Mouse (Mus musculus) activated CD4-positive, CD25-positive, alpha-beta regulatory T cell, adult 4 months (primary cell): ENCODE results near the gene Adap1. TPM values are rescaled to one million over a fixed set of nuclear protein-coding genes. Genes with fewer than 3 reads are reported as not detected.
"Not testable (repeated sequence)": the region's sequence is repeated elsewhere in the genome, so short reads cannot be mapped to it uniquely, and the experiment has no call there.

Source experiments
- ATAC-seq: one replicate; pipeline ENCODE4 v1.8.0; 2017
- polyA plus RNA-seq, 2 experiments: library from polyadenylated mRNA; unstranded; fragments of 100-300 nt; shearing (Covaris generic); gene quantifications; one replicate each; pipeline ENCODE4 v1.2.1; 2017

Adap1 gene
- polyA plus RNA-seq, 2 experiments from 2014 or later: 3.5 to 5.7 TPM

DNA sequence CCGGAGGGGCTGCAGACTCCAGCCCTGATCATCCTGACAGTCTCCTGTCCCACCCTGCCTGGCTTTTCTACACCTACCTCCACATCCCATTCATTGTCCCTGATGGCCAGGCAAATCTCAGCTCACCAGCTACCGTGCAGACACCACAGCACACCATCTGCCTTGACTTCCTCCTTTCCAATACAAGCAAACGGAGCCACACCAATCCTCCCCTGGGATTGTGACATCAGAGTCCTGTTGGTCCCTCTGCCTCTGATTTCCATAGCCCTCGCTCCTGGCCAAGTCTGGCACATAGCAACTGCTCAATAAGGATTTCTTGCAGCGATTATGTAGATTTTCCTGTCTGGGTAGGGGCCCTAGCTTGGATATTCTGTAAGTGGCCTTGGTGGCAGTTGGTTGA is 25.7 kb upstream of the Adap1 start, which contains the start of gene Cox19:
Gene Cox19 (minus strand): TSS at position 285 of the 400 bp plus-strand sequence.
- no peak for ATAC-seq

GRCm38 (mm10) chr5:139349713-139350112 is 24.3 kb upstream of the Adap1 start:
- ATAC-seq: no peak

DNA sequence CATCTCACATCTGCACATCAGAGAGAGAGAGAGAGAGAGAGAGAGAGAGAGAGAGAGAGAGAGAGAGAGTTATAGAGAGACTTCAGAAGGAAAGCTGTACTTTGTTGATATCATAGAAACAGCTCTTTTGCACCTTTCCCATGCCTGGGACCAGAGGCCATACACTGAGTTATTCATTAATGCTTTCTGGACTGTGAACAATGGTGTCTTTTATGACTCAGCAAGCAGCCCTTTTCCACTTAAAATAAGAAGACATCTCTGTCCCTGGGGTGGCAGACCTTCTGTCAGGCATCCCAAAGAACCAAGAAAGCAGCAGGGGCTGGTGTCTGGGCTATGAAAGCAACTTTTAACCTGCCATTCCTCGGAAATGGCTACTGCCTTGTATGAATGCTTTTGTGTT is 21.8 kb upstream of the Adap1 start:
- no peak for ATAC-seq

- no peak for ATAC-seq
These were observed 19.9 kb upstream of the Adap1 start for GRCm38 (mm10) chr5:139345364-139345714.

DNA sequence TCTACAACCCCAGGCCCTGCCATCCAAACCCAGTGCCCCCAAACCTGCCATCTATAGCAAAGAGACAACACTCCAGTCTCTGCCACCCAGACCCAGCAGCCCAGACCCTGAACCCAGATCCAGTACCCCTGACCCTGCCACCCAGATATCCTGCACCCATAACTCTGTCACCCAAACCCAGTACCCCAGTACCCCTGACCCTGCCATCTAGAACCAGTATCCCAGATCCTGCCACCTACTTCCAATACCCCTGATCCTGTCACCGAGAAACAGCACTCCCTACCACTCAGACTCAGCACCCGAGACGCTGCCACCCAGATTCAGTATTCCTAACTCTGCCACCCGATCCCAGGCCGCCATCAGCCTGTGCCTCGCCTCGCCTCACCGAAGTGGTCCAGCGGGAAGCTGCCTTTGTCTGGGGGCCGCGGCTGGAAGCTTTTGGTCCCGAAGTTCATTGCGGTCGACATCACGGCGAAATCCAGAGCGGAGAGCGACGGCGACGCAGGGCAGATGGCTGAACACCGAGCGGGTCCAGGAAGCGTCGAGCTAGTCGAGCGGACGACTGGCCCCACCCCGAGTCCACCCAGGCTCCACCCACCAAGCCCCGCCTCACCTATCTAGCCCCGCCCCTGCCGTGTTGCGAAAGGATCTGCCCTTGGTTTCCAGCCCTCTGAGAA is 19.4 kb upstream of the Adap1 start:
- ATAC-seq: peak; percentile 96

DNA sequence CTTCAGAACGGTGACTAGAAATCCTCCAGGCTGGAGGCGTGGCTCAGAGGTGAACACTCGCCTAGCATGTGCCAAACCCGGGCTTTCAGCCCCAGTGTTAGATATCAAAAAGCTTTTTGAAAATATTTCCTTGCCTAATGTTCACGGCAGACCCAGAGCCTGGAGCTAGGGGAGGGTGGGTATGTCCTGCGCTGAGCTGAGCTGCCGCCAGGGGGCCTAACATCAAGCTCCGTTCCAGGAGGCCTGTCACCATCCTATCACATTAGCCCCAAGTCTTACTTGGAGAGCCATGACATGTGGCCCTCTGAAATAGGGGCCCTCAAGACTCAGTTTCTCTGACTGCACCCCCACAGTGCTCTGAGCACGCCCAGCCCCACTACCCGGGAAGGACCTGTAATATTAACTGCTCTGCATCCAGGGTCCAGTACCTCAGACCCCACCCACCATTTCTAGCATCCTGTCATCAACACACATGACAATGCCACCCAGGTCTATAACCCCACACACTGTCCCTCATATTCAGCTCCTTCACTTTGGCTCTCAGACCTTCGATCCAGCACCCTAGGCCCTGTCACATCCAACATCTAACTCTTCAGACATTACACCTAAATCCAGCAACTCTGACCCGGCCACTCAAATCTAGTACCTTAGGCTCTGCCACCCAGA is 18.7 kb upstream of the Adap1 start:
- ATAC-seq: peak; percentile 69

GRCm38 (mm10) chr5:139338891-139339290 is 13.5 kb upstream of the Adap1 start:
- ATAC-seq: no peak

- no peak for ATAC-seq
These were observed 13.0 kb upstream of the Adap1 start for GRCm38 (mm10) chr5:139338403-139338802.

DNA sequence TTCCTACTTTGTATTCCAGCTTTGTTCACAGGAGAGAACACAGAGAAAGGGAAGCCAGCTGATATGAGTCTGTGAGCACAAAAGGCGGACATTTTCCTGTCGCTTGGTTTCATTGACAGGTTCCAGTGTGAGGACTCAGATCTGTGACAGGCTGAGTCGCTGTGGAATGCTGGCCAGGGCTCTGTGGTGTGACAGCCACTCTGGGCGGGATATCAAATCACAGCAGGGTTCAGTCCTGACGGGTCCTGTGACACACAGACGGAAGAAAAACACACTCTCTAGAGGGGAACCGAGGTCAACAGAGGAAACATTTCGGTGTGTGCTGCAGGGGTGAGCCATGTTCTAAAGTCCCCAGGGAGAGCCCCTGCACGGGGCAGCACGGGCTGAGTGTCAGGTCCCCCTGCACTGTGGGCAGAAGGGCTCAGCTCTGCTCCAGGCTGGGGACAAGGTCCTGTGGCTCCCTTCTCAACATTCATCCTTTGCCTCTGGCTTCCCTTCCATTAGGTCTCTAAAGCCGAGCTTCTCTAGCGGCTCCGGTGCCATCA is 12.5 kb upstream of the Adap1 start:
- no peak for ATAC-seq

DNA sequence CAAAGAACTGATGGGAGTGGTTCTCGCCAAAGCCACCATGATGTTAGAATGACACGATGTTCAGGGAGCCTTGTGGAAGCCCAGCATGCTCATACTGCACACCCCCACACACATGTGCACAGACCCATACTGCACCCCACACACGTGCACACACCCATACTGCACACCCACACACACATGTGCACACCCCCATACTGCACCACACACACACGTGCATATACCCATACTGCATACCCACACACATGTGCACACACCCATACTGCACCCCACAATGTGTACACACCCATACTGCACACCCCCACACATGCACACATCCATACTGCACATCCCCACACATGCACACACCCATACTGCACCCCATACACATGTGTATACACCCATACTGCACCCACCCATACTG is 10.2 kb upstream of the Adap1 start:
- no peak for ATAC-seq

DNA sequence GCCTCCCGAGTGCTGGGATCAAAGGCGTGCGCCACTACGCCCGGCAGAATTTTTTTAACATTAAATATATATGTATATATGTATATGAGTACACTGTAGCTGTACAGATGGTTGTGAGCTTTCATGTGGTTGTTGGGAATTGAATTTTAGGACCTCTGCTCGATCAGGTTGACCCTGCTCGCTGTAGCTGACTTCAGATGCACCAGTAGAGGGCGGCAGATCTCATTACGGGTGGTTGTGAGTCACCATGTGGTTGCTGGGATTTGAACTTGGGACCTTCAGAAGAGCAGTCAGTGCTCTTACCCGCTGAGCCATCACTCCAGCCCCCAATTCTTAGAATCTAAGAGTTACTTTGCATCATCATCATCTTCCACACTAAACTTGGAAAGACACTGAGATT is 9.0 kb upstream of the Adap1 start:
- not testable (repeated sequence) for ATAC-seq

GRCm38 (mm10) chr5:139333301-139334013 is 8.0 kb upstream of the Adap1 start:
- ATAC-seq: no peak

DNA sequence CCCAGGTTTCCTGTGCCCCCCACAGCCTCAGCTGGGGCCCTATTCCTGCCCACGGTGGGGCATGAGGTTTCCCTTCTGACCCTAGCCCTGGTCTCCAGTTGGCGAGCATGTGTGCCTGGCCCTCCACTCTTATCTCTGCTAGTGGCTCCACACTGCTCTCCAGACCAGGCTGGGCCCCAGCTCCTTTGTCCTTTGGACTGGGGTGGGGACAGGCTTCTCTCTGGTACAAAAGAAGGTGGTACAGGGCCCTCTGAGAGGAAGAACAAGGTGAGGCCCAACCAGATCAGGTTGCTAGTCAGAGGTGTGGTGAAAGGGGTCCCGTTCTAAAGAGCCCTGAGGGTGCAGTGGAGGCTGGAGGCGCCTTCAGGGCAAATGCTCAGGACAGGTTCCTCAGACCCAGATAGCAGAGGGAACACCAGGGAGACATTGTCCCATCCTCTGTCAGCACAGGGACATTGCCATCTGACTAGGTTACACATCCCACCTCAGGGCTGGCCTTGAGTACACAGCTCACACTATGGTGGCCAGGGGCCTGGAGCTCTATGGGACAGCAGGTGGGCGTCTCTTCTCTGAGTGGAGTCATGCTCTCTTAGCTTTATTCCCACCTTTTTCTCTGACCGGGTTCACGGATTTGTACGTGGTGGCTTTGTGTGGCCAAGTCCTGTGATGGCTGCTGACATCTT is 7.3 kb upstream of the Adap1 start:
- no peak for ATAC-seq

DNA sequence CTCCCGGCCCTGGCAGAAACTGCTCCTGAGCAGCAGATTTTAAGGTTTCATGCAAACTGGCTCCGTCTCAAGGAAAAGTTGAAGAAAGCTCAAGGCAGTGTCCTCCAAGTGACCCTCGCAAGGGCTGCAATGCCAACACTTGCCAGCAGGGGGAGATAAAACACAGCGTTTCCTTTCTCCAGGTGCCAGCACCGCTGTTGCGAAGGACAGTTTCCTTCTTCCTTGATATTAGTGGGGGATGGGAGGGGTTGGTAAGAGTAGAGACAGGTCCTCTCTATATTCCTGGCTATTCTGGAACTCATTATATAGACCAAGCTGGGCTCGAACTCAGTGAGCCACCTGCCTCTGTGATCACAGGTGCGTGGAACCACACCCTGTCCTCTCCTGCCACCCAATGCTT is 6.3 kb upstream of the Adap1 start:
- ATAC-seq: no peak

GRCm38 (mm10) chr5:139330766-139331165 is 5.3 kb upstream of the Adap1 start:
- no peak for ATAC-seq

GRCm38 (mm10) chr5:139327634-139328020 is 2.2 kb upstream of the Adap1 start:
- ATAC-seq: no peak

DNA sequence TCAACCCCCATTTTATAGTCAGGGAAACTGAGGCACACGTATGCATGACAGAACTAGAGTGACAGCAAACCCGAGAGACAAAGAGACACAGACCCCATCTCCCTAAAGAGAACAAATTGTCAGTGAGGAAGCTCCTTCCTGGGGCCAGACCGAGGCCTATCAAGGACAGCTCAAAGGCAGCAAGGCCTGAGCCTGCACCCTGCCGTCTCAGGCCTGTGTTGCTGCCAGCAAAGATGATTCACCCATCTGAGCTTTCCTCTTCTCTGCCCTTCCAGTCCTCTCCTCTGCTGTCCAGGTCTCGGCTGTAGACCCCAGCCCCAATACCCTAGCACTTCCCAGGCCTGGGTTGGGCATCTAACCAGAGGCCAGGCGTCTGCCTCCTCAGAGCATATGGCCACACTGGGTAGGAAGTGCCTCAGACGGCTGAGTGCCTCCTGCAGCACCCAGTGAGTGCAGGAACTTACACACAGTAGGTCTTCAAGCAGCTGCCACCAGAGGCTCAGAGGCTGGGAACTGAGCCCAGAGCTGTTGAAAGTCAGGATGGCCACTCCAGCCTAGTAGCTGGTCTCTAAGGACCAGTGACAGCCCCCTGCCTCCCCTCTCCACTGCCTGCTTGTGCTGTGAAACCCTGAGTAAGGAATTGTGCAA is 1.7 kb upstream of the Adap1 start:
- no peak for ATAC-seq

DNA sequence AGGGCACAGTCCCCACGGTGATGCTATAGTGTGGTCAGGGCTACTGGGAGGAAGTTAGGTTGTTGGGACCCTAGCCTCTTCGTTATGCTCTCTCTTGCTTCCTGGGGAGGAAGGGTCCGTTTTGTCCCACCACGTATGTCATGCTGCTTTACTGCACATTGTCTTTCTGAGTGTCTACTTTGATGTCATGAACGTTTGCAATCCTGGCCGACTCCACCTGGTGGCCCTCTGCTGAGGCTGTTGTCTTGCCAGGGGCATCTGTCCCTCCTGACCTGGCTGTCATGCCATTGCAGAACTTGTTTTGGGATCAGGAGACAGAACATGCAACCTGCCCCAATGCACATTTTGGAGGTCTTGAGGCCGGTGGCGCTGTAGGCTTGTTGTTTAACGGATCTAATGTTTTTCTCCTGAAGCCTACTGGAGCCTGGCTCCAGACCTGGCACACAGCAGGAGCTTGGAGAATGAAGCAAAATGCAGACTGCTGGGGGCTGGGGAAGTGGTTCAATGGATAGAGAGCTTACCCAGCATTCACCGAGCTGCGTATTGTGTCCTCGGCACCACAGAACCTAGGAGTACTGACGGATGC is 782 bp upstream of the Adap1 start:
- ATAC-seq: no peak

- ATAC-seq: peak; percentile 72
These were observed 579 bp downstream of the Adap1 start for GRCm38 (mm10) chr5:139324691-139325394.

DNA sequence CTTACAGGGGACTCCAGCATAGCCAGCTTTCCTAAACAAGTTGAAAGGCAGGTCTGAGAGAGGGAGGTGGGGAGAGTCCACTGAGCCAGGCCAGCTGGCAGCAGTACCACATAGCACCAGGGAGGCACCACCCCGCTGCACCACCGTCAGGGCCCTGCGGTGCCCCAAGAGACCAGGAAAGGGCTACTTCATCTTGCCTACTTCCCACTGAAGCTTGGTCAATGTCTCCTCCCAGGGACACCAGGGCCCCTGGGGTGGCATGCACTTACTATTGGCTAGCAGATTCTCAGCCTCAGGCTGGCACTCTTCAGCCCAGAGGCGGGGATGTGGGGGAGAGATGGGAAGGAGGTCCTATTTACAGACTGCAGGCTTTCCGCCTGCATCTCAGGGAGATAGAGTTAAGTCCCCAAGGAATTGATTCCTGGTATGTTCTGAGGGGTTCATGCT is 1.4 kb downstream of the Adap1 start:
- no peak for ATAC-seq

DNA sequence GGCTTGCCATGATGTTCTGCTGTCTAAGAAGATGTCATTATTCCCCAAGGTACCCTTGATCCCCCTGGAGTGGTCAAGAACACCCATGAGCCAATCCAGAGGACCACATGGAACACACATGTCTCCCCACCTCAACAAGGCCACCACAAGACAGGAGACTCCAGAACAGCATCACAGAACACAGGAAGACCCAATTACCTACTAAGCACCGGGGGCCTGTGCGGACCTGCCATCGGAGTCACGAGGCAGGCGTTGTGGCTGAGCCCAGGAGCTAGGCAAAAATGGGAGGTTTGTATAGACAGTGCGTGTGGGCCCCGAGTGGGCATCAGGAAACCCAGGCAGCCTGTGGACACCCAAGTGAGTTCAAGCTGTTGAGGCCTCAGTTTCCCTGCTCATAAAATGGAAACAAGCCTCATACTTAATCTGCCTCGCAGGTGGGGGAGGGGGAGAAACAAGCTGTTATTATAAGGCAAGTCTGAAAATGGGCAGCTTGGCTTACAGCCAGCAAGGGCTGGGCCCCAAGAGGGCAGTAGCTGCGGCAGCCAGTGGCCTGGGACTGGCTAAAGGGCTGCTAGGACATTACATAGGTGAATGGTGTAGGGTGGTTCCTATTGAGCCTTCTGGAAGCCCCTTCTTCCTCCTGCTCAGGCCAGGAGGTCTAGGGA is 2.0 kb downstream of the Adap1 start:
- ATAC-seq: no peak
